Mouse (Mus musculus): ENCODE data around the gene Lbx1. TPM values are rescaled to one million over a fixed set of nuclear protein-coding genes. Genes with fewer than 3 reads are reported as not detected.

The Lbx1 gene
- polyA plus RNA-seq, 3 experiments from 2014 or later, result not detected

GRCm38 (mm10) chr19:45233496-45234127 is 2.0 kb downstream of the Lbx1 start:
- no peak for ATAC-seq

GRCm38 (mm10) chr19:45232443-45233410 is 2.9 kb downstream of the Lbx1 start:
- ATAC-seq, result no peak

DNA sequence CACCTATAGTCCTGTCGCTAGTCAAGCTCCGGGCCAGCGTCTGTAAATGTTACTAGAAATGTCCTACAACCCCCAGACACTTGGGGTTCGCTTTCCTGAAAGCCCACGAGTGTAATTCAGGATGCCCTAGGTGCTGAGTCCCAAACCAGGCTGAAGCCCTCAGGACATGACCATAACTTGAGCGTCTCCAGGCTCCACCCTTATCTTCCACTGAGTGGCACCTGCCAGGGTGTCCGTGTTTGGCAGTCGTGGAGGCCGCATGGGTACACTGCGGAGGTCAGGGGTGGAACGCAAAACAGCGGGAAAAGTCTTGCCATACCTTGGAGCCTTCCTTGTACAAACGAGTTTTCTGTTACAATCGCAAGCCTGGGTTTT is 3.6 kb downstream of the Lbx1 start:
- no peak for ATAC-seq

DNA sequence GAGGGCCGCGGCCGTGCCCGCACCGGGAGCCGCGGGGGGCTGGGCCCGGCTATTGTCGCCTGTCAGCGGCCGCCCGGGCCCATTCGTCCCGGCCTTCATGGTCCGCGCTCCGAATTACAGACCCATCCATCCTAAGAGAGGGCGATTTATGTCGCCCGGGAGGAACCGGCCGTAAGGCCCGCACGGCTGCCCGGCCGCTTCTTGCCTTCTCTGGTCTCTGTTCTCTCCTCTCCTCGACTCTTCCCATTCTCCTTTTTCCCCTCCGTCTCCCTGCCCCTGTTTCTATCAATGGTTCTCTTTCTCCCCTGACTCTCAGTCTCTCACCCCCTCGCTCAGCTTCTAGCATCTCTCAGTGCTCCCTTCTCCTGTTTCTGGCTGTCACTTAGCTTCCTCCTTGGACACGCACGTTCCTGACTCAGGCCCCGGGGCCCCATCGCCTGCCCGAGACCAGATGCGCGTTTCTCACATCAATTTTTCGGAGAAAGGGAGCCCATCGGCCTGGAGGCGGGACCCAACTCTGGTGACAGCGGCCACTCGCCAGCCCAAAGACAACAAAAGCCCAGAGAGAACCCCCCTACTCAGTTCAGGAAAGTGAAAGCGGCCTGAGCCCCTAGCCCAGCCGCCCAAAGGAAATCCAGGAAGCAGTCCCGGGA is 4.1 kb downstream of the Lbx1 start:
- no peak for ATAC-seq

- ATAC-seq, result no peak
Measured at GRCm38 (mm10) chr19:45230848-45231382, 4.7 kb downstream of the Lbx1 start.

DNA sequence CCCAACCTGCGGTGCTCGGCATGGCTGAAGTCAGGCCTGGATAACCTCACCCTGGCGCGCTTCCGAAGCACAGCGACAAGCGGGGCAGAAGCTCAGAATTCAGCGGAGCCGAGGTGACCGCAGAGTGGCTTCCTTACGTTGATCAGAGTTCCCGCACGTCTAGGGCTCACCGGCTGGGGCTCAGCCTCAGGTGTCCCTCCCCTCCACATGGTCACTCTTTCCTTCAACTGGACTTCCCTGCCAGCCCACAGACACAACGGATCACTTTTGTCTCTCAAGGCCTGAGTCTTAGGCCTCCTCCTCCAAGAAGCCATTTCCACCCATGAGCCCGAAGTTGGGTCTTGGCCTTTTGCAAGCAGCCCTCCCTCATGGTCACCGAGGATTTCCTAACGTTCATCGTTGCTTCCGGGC is 5.4 kb downstream of the Lbx1 start:
- ATAC-seq, result peak; percentile 20

- ATAC-seq, result no peak
Measured at GRCm38 (mm10) chr19:45229378-45230135, 6.1 kb downstream of the Lbx1 start.

- ATAC-seq, result no peak
Measured at GRCm38 (mm10) chr19:45228781-45229180, 6.8 kb downstream of the Lbx1 start.

GRCm38 (mm10) chr19:45228097-45228496 is 7.5 kb downstream of the Lbx1 start:
- ATAC-seq, result no peak

GRCm38 (mm10) chr19:45227671-45228070 is 7.9 kb downstream of the Lbx1 start:
- ATAC-seq, result no peak

GRCm38 (mm10) chr19:45227049-45227448 is 8.6 kb downstream of the Lbx1 start:
- no peak for ATAC-seq

GRCm38 (mm10) chr19:45226246-45226645 is 9.4 kb downstream of the Lbx1 start:
- ATAC-seq, result no peak

GRCm38 (mm10) chr19:45225130-45225529 is 10.5 kb downstream of the Lbx1 start:
- no peak for ATAC-seq

- no peak for ATAC-seq
Measured at GRCm38 (mm10) chr19:45224286-45224559, 11.4 kb downstream of the Lbx1 start.

- no peak for ATAC-seq
Measured at GRCm38 (mm10) chr19:45223413-45224285, 12.0 kb downstream of the Lbx1 start.

- ATAC-seq, result no peak
Measured at GRCm38 (mm10) chr19:45222141-45222782, 13.3 kb downstream of the Lbx1 start.

GRCm38 (mm10) chr19:45221458-45221783 is 14.2 kb downstream of the Lbx1 start:
- no peak for ATAC-seq

- ATAC-seq, result peak; percentile 78
Measured at GRCm38 (mm10) chr19:45220593-45221457, 14.8 kb downstream of the Lbx1 start.

- no peak for ATAC-seq
Measured at GRCm38 (mm10) chr19:45216240-45216639, 19.4 kb downstream of the Lbx1 start.

DNA sequence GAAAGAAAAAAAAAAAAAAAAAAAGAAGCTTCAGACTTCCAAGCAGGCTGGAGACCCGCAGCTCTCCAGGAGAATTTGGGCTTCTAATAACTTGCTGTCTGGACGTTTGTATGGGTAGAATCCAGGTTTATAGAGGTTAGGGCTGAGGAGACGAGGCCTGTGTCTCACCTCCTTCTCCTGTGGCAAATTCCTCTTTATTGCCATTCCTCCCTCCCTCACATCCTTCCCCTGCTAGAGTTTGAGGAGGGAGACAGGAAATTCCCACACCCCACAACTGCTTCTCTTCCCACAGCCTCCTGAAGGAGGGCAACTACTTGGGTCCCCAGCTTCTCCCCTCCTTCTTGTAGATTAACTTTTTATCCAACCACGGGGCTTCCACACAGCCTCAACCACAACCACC is 20.2 kb downstream of the Lbx1 start:
- no peak for ATAC-seq
